Mouse (Mus musculus) kidney, adult 9 months (tissue): ENCODE data around the gene Lsm7.
A peak's percentile ranks its signal among the peaks of the same experiment; 100 is the strongest.

ENCODE experiments used
- DNase-seq: peaks from one replicate; pipeline ENCODE4 v3.0.0; 2022

Gene Lsm7

DNA sequence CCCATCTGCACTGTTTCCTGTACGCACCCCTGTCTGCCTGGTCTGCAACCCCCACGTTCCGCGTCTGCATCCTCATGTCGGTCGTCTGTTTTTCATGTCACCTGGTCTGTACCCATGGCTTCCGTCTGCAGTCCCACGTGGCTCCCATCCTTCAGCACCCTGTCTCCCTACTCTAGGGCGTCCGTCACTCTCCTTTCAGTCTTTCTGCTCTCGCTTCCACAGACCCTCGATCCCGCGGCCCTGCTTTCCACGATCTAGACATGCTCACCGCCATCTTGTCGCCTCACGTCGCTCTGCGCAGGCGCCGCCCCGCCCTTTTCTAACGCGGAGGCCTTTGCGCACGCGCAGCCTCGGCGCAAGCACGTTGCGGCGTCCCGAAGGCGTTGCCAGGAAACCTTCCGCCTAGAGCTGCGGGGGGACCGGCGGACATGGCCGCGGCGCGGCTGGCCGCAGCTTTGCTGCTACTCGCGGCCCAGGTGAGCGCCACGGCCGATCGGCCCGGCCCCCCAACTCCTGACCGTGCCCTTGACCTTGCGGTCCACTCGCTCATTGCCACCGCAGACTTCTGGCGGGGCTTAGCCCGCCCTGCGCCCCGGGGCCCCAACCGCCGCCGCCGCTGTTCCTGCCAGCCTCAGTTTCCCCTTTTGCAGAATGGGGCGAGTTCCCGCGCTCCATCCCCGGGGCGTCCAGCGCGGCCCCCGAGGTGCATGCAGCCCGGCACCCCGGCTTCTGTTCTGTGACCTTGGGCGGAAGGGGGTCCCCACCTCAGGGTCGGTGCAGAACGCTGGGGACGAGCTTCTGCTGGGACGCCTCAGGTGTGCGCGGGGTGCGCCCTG, at the start of gene Lsm7, which contains the start of gene Sppl2b:
Gene Lsm7, minus strand, starts transcription at position 297 of the 836 bp plus-strand sequence.
Gene Sppl2b, plus strand, starts transcription at position 363 of the 836 bp plus-strand sequence.
- peak; percentile 96 for DNase-seq

GRCm38 (mm10) chr10:80904709-80905108, 49.7 kb upstream of the Lsm7 start:
- no peak for DNase-seq

DNA sequence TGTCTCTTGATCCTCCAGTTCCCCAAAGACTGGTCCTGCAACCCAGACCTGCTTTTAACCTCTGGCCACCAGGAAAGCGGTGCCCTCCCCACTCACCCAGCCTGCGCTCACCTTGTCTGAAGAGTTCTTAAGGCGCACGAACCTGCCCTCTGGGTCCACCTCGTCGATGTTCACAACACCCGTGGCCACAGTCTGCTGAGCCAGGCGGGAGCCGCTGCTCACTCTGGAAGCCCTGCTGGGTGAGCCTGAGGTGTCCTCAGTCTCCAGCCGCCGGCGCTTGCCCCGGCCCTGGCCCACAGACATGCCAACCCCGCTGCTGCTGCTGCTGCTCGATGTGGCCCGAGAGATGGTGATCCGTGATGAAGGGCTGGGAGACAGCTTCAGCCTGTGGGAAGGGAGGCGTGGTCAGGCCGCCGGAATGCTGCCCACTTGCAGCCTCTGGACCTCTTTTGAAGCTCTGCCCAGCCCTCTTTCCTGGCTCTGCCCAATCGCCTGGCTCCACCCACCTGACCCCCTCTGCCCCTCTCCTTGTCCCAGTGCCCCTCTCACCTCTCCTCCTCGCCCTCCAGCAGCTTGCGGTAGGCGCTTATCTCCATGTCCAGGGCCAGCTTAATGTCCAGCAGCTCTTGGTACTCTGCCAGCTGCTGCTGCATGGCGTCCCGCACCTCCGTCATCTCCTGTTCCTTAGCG, 49.1 kb upstream of the Lsm7 start:
- no peak for DNase-seq

DNA sequence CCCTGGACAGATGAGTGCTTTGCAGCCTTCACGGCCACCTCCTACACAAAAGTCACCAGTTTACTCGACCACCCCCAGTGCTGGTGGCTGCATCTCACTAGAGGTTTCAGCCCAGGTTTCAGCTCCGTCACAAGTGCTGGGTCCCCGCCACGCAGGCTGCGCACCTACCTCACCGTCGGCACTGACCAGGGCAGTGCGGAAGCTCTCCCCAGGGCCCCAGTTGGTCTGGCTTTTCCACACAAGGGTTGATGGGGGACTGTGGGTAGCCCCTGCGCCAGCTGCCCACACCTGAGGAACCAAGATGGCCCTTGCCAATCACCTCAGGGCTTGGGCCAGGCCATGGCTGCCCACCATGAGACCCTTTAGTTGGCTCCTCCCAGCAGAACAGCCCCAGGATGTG, 48.3 kb upstream of the Lsm7 start:
- DNase-seq: no peak

GRCm38 (mm10) chr10:80902273-80902940, 47.4 kb upstream of the Lsm7 start:
- no peak for DNase-seq

DNA sequence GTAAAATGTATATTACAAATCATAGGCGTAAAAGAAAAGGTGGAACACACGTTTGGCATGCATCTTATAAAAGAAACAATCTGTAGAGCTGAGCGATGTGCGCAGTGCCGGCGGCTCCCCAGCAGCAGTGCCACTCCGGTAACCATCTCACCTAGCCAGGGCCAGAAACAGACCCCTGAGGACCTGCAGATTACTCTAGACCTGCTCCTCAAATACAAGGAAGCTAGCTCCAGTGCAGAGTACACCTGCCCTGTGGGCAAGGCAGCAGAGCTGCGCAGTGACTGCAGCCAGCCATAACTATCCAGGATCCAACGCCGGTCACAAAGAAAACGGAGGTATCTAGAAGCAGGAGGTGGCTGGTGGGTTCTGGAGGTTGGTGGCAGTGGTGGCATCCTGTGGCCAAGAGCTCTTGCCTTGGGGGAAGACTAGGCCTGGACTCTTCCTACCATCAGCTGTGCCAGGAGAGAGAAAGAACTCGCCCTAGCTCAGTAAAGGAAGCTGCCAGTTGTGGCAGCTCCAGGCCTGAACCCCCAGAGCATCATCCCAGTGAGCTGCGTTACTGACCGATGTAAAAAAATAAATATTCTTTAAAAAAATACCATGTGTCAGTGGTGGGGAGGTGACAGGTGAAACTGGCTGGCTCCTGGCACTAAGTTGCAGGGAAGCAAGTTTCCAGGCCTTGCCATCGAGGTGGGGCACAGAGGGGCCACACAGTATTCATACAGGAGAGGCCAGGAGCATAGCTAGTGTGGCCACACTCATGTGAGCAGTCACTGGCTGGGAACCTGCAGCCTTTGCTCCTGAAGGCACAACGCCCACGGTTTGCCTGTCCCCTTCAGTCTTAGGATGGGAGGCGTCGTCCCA, 46.6 kb upstream of the Lsm7 start:
- peak; percentile 57 for DNase-seq

DNA sequence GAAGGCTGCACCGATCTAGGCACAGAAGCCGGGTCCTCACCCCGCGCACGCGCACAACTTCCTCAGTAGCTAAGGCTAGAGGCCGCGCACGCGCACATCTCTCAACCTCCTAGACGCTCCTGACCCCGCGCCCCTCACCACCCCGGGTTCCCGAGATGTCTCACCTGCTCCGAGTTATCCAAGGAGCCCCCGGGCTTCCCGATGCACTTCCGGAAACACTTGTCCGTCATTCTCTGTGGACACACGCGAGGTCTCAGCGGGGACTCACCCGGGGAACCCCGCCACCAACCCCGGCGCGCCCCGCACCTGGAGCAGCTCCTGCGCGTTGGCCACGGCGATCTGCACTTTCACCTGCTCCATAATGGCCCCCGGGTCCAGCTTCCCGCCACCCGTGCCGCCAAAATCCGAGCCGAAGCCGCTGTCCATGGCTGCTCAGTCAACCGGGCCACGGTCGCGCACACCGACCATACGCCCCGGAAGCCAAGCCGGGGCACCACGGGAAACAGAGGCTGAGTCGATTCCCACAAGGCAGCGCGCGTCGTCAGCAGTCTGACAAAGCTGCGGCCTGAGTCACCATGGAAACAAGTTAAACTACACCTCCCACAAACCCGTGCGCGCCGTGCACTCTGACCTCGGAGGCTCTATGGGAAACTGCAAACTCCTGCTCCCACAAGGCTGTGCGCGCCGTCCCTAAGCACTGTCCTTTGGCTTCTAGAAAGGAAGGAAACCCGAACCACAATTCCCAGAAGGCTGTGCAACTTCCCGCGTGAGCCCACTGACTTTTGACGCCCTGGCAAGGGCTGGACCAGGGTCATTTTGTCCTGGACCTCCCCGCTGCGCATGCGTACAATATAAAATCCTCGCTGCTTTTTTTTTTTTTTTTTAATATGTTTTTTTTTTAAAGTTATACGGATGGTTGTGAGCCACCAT, 45.6 kb upstream of the Lsm7 start, which contains the start of gene Timm13:
Gene Timm13, minus strand, starts transcription at position 652 of the 930 bp plus-strand sequence.
- DNase-seq: peak; percentile 100

- DNase-seq: peak; percentile 32
Observed at GRCm38 (mm10) chr10:80899591-80900317, 44.7 kb upstream of the Lsm7 start.

GRCm38 (mm10) chr10:80899074-80899473, 44.1 kb upstream of the Lsm7 start:
- DNase-seq: no peak

DNA sequence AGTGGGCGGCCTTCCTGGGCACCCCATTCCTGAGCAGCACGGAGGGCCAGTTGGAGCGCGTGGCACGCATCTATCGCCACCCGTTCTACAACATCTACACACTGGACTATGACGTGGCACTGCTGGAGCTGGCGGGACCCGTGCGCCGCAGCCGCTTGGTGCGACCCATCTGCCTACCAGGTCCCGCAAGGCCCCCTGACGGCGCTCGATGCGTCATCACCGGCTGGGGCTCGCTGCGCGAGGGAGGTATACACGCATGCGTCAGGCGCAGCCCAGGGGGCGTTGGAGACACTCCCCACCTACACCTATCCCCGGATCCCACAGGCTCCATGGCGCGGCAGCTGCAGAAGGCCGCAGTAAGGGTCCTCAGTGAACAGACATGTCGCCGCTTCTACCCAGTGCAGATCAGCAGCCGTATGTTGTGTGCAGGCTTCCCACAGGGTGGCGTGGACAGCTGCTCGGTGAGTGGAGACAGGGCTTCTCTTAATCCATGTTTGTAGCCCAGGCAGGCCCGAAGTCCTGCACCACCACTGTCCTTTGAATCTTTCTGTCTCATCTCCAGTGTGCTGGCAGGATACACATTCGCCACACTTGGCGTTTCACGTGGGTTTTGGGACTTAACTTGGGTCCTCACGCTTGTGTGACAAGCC, 43.0 kb upstream of the Lsm7 start:
- DNase-seq: no peak

- DNase-seq: no peak
Observed at GRCm38 (mm10) chr10:80896581-80897485, 41.8 kb upstream of the Lsm7 start.

- DNase-seq: no peak
Observed at GRCm38 (mm10) chr10:80895697-80896096, 40.7 kb upstream of the Lsm7 start.

GRCm38 (mm10) chr10:80895100-80895499, 40.1 kb upstream of the Lsm7 start:
- DNase-seq: no peak

GRCm38 (mm10) chr10:80887181-80887580, 32.2 kb upstream of the Lsm7 start:
- peak; percentile 84 for DNase-seq

- DNase-seq: peak; percentile 82
Observed at GRCm38 (mm10) chr10:80881301-80881700, 26.3 kb upstream of the Lsm7 start.

GRCm38 (mm10) chr10:80880901-80881300, 25.9 kb upstream of the Lsm7 start:
- DNase-seq: no peak

DNA sequence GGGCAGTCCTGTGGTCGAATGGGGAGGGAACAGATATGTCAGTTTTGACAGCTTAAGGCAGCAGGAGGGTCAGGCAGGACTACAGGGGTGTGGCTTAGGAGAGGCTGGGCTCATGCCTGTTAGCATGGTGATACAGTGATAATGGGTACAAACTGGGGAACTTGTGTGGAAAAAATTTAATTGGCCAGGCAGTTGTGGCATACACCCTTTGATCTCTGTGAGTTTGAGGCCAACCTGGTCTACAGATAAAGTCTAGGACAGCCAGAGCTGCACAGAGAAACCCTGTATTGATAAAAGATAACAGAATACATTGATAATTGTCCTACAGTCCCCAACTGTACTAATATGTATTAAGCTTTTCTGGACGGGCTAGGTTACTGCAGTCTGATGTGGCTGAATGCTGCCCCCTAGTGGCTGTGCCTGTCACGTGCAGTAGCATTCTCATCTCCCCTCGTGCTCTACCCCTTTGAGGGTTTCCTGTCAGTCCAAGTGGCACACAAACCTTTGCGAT, 25.2 kb upstream of the Lsm7 start:
- DNase-seq: peak; percentile 71

GRCm38 (mm10) chr10:80876594-80876993, 21.6 kb upstream of the Lsm7 start:
- DNase-seq: no peak

DNA sequence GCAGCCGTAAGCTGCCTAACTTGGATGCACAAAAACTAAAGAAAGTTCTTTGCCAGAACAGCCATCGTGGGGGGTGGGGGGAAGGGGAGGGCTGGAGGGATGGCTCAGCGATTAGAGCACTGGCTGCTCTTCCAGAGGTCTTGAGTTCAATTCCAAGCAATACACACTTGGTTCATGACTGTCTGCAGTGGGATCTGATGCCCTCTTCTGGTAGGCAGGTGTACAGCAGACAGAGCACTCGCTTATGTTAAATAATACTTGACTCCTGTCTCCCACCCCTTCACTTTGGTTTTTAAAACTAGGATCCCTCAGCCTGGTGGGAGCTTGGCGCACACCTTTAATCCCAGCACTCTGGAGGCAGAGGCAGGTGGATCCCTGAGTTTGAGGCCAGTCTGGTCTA, 21.0 kb upstream of the Lsm7 start:
- DNase-seq: peak; percentile 67
